Mouse (Mus musculus) liver, embryonic 12.5 days (tissue): Measurements from ENCODE around the gene Cabcoco1. TPM values are rescaled to one million over a fixed set of nuclear protein-coding genes. Genes with fewer than 3 reads are reported as not detected.

Experiments used
- ATAC-seq: fragments of 200-750 bp; cut with Nextera tagmentation; 2 replicates; pipeline ENCODE4 v1.8.0; 2017; ENCODE audit warnings: moderate number of reproducible peaks, mild to moderate bottlenecking, moderate library complexity
- H3K27ac ChIP-seq: fragments of 300-500 bp; sonication (generic); 2 replicates; pipeline ENCODE4 v1.5.1; 2016; ENCODE audit warnings: mild to moderate bottlenecking
- H3K27me3 ChIP-seq: fragments of 300-500 bp; sonication (generic); replicated peaks from 2 replicates; pipeline ENCODE4 v1.6.1; 2016; ENCODE audit warnings: mild to moderate bottlenecking, moderate library complexity
- H3K36me3 ChIP-seq: fragments of 300-500 bp; sonication (generic); 2 replicates; pipeline ENCODE4 v1.6.1; 2016; ENCODE audit warnings: mild to moderate bottlenecking, moderate library complexity
- H3K4me1 ChIP-seq: fragments of 300-500 bp; sonication (generic); 2 replicates; pipeline ENCODE4 v1.6.1; 2016
- H3K4me2 ChIP-seq: fragments of 300-500 bp; sonication (generic); 2 replicates; pipeline ENCODE4 v1.6.1; 2016; ENCODE audit warnings: mild to moderate bottlenecking, moderate library complexity
- H3K4me3 ChIP-seq: fragments of 300-500 bp; sonication (generic); 2 replicates; pipeline ENCODE4 v1.5.1; 2016; ENCODE audit warnings: mild to moderate bottlenecking, moderate library complexity
- H3K9ac ChIP-seq: fragments of 300-500 bp; sonication (generic); 2 replicates; pipeline ENCODE4 v1.6.1; 2016; ENCODE audit warnings: mild to moderate bottlenecking, moderate library complexity
- H3K9me3 ChIP-seq: fragments of 300-500 bp; sonication (generic); replicated peaks from 2 replicates; pipeline ENCODE4 v1.6.1; 2016; ENCODE audit warnings: mild to moderate bottlenecking, moderate library complexity
- whole genome bisulfite sequencing: fragments of 180-500 bp; shearing (Covaris S2); methylation state at CpG from one replicate; pipeline ENCODE4 v1.1.7; 2016; ENCODE audit not compliant: insufficient replicate concordance; 5-methylcytosine and 5-hydroxymethylcytosine counted together
- polyA plus RNA-seq: library from polyadenylated mRNA; unstranded; fragments of >200 nt; fragmentation: Nextera tagmentation; extraction: Ambion mirVana; gene quantifications from 2 replicates; pipeline ENCODE4 v1.2.1, GENCODE M21; 2016

The Cabcoco1 gene
- polyA plus RNA-seq, 1 experiment from 2014 or later, result 1.3 TPM

DNA sequence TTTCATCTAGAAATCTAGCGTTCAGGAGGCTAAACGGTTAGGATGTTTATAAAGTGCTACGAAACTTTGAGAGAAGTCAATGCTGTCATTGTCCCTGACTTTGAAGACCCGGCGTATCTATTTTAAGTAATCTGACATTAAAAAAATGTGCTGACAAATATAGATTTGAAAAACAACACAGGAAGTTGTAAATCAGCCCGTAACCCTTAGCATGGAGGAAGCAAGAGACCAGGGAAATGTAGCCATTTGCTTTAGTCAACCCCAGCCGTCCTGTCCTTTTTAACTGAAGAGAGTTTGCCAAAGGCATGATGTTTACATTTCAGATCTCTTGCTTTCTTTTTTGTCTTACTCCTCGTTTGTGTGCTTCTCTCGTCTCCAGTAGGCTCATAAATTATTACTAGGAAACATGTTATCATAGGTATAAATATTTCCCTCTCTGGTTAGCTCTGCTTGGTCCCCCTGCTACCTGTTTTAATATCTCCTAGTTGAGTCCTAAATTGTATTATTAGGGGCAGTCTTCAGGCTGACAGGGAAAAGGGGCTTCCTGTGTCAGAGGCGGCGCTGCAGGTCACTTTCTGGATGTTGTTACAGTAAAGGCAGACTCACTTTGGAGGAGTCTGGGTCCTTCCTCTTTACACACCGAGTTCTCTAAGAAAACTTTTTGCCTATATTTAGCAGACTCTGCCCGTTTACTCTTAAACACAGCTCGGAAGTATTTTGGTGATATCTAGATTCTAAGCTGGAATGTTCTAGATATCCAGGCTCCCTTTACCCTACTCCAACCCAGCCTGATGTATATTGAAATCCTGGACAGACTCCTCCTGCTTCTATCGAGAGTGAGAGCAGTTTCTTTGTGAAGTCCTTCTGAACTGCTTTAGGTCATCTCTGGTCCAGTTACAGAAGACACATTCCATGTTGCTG is 95.6 kb downstream of the Cabcoco1 start:
- ATAC-seq, result peak; percentile 62
- peak overlapping the region; percentile 76 for H3K27ac ChIP-seq
- no peak overlapping the region for H3K4me3 ChIP-seq
- H3K9me3 ChIP-seq, result no peaks in the 10 kb centered on the region
- no peaks in the 10 kb centered on the region for H3K36me3 ChIP-seq
- H3K4me2 ChIP-seq, result peak overlapping the region; percentile 41
- H3K9ac ChIP-seq, result no peak overlapping the region
- peaks cover 36% of the 10 kb centered on the region for H3K4me1 ChIP-seq
- no peaks in the 10 kb centered on the region for H3K27me3 ChIP-seq
- 31% methylated on average over 15 of the region's 15 CpGs for WGBS

DNA sequence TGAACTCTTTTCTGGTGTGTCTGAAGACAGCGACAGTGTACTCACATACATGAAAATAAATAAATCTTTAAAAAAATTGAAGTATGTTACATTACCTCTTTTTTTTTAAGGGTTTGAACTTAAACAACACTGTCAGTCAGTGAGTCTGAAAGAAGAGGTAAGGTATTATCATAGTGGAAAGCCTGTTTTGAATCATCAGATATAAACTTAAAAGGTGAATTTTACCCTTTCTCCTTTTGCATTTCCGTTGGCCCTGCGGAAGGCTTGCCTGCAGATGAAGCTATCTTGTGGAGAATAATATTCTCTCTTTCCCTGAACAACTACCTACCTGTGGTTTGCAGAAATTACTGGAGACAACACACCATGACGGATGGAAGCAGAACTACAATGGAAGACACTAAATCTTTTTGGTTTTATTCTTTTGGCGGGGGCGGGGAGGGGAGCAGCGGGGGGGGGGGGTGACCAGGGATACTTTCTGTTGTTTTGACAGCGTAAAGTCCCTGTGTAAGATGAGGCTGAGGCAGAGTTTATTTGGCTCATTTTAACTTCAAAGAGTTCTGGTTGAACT is 96.4 kb downstream of the Cabcoco1 start:
- no peaks in the 10 kb centered on the region for H3K9me3 ChIP-seq
- H3K4me1 ChIP-seq, result peaks cover 36% of the 10 kb centered on the region
- H3K36me3 ChIP-seq, result no peaks in the 10 kb centered on the region
- no peak overlapping the region for H3K4me3 ChIP-seq
- H3K4me2 ChIP-seq, result peak overlapping the region; percentile 41; the same call in 1 of the 2 replicates
- no peaks in the 10 kb centered on the region for H3K27me3 ChIP-seq
- 0 out of 2 replicates have a peak overlapping the region, but pooled peaks have one; percentile 76 for H3K27ac ChIP-seq
- no peak for ATAC-seq
- H3K9ac ChIP-seq, result no peak overlapping the region
- 59% methylated on average over 8 of the region's 8 CpGs for WGBS

DNA sequence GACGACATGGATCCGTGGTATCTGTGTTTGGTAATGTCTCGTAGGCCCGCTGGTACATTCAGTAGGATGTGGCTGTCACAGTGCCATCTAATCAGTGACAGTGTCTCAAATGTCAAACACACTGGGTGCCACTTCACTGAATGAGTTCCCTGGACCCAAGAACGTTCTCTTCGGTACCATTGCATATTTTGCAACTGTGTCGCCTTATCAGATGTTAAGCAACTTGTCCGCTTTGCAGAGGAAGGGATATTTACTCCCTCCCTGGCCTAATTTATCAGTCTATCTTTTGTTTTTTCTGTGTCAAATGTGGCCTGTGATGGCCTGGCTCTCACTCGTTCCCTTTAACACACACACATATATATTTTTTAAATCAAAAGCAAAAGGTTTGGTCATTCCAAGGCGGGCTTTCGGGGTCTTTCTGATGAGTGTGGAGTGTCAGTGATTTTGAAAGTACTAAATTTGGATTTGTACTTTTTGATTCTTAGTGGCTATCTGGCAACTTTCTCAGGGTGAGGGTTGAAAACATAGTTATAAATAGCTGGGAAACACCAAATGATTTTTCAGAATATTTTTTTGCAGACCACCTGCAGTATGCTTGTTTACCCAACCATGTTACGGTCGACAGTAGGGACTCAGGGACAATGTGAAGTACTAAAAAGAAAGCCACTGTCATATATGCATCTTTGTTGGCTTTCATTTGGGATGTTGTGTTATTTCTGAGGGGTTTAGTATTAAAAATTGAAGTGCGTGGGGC is 97.2 kb downstream of the Cabcoco1 start:
- H3K9me3 ChIP-seq, result no peaks in the 10 kb centered on the region
- no peak overlapping the region for H3K9ac ChIP-seq
- no peak overlapping the region for H3K4me2 ChIP-seq
- H3K27ac ChIP-seq, result no peak overlapping the region
- H3K36me3 ChIP-seq, result no peaks in the 10 kb centered on the region
- H3K4me1 ChIP-seq, result peaks cover 36% of the 10 kb centered on the region
- no peak overlapping the region for H3K4me3 ChIP-seq
- H3K27me3 ChIP-seq, result no peaks in the 10 kb centered on the region
- 66% methylated on average over 14 of the region's 14 CpGs for WGBS
- no peak for ATAC-seq

DNA sequence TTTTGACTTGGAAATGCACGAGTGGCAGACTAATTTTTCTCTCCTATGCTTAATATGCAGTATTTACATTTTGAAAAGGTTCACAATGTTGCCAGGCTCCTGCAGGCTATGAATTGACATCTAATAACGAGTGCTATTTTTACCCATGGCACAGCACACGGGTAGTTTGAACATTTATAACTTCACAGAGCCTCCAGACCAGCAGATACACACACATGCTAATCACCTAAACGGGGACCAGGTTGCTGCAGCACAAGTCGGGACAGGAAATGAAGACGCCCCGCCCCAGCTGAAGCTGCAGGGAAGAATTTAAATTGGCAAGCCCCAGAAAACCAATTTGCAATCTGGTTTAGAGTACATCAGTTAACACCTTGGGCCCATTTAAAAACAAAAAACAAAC is 98.6 kb downstream of the Cabcoco1 start:
- 14% methylated on average over 7 of the region's 7 CpGs for WGBS
- H3K4me1 ChIP-seq, result peaks cover 36% of the 10 kb centered on the region

DNA sequence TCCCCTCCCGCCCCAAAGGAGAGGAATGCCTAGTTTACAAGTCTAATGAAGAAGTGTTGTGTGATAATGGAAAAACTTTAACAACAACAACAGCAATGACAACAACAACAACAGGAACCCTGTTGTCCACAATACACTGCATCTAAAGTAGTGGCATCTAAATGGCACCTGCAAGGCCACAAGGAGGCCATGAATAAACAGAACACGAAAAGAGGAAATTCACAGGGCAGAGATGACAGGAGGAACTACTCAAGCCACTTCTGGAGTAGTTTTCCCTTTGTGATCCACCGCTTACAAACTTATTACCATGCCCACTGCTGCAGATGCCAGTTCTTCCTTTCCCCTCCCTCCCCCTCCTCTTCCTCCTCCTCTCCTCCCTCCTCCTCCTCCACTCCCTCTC is 99.0 kb downstream of the Cabcoco1 start:
- H3K27me3 ChIP-seq, result no peaks in the 10 kb centered on the region
- no peak for ATAC-seq
- H3K9ac ChIP-seq, result no peak overlapping the region
- no peak overlapping the region for H3K27ac ChIP-seq
- H3K4me3 ChIP-seq, result no peak overlapping the region
- peaks cover 36% of the 10 kb centered on the region for H3K4me1 ChIP-seq
- 9% methylated on average over 3 of the region's 3 CpGs for WGBS
- 0 out of 2 replicates have a peak overlapping the region, but pooled peaks have one; percentile 31 for H3K4me2 ChIP-seq
- H3K9me3 ChIP-seq, result no peaks in the 10 kb centered on the region
- H3K36me3 ChIP-seq, result no peaks in the 10 kb centered on the region

More for the DNA sequence above, 98.6 kb downstream of the Cabcoco1 start:
- Histone ChIP-seq H3K27me3 (no peaks in the 10 kb centered on the region), H3K9ac (no peak overlapping the region), H3K27ac (no peak overlapping the region; the same call in 1 of the 2 replicates), H3K36me3 (no peaks in the 10 kb centered on the region), H3K9me3 (no peaks in the 10 kb centered on the region), H3K4me2 (0 out of 2 replicates have a peak overlapping the region, but pooled peaks have one; percentile 31), H3K4me3 (no peak overlapping the region)
- no peak for ATAC-seq

DNA sequence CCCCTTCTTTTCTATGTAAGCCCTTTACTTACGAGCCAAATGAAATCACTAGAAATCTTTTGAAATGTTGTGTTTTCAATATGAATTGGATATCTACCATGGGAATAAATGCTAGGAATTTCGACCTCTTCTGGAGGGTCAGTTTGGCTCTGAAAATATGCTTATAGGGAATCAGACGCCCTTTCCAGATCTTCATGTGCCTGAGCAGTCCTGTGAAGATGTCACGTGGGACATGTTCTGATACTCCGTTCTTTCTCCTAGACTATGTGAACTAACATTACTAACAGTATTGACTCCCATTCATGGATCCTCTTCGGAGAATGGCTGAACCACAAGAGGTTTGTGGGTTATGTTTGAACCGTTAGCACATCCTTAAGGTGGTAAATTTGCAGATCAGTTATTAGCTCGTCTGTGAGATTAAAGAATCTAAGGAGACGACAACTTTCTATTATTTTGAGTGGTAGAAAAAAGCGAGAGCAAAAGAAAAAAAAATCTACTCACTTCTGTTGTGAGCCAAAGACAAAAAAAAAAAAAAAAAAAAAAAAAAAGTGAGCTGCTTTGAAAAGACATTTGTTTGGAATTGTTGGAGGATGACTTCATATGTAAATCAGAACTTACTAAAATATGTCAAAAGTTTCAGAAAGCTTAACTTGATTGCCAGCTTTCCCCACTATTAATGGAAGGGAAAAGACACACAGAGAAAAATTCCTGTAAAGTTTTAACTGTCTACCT is 99.6 kb downstream of the Cabcoco1 start:
- Histone ChIP-seq H3K9me3 (no peaks in the 10 kb centered on the region), H3K4me3 (no peak overlapping the region), H3K27ac (no peak overlapping the region), H3K36me3 (no peaks in the 10 kb centered on the region), H3K4me1 (peaks cover 36% of the 10 kb centered on the region), H3K9ac (no peak overlapping the region), H3K27me3 (no peaks in the 10 kb centered on the region), H3K4me2 (no peak overlapping the region)
- WGBS, result 61% methylated on average over 10 of the region's 10 CpGs
- ATAC-seq, result no peak

DNA sequence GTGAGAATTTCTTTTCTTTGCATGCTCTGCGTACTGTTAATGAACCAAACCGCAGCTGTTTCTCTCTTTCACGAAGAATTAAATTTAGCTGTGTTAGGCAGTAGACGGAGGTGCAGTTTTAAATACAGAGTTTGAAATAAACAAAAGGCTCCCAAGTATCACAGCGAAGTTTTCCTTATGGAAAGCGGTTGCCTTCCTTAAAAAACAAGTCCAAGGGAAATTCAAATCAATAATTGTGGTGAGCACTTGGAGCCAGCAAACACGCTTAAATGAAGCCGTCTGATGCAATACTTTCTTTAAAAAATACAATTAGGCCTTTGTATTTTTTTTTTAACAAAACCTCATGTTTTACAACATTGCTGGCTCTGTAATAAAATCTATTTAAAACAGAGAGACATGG is 101.2 kb downstream of the Cabcoco1 start:
- ATAC-seq, result no peak
- Histone ChIP-seq H3K4me3 (no peak overlapping the region), H3K4me2 (no peak overlapping the region), H3K36me3 (no peaks in the 10 kb centered on the region), H3K27ac (no peak overlapping the region), H3K9me3 (no peaks in the 10 kb centered on the region), H3K4me1 (peaks cover 22% of the 10 kb centered on the region), H3K27me3 (no peaks in the 10 kb centered on the region), H3K9ac (no peak overlapping the region)
- 74% methylated on average over 8 of the region's 8 CpGs for WGBS

DNA sequence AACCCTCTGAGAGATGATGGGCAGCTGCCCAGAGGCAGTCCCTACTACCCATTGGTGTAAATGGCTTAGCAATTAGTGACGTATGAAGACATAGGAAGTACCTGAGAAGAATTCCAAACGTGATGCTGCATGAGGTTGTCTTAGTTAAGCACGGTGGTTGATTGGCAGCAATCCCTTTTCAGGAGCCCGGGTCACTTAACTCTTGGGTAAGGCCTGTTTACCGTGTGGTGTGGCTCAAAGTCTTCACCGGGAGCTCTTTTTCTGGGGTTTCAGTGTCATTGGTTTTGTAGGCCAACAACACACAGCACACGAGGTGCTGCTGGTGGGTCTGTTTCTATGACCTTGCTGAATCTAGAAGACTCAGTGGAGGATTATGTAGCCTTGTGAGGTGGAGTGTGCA is 105.9 kb downstream of the Cabcoco1 start:
- H3K27ac ChIP-seq, result no peak overlapping the region
- 74% methylated on average over 7 of the region's 7 CpGs for WGBS
- H3K36me3 ChIP-seq, result no peaks in the 10 kb centered on the region
- H3K27me3 ChIP-seq, result no peaks in the 10 kb centered on the region
- no peak overlapping the region for H3K9ac ChIP-seq
- H3K9me3 ChIP-seq, result no peaks in the 10 kb centered on the region
- H3K4me3 ChIP-seq, result no peak overlapping the region
- no peak for ATAC-seq
- H3K4me1 ChIP-seq, result peaks cover 7% of the 10 kb centered on the region; the same call in 1 of the 2 replicates
- no peak overlapping the region for H3K4me2 ChIP-seq

DNA sequence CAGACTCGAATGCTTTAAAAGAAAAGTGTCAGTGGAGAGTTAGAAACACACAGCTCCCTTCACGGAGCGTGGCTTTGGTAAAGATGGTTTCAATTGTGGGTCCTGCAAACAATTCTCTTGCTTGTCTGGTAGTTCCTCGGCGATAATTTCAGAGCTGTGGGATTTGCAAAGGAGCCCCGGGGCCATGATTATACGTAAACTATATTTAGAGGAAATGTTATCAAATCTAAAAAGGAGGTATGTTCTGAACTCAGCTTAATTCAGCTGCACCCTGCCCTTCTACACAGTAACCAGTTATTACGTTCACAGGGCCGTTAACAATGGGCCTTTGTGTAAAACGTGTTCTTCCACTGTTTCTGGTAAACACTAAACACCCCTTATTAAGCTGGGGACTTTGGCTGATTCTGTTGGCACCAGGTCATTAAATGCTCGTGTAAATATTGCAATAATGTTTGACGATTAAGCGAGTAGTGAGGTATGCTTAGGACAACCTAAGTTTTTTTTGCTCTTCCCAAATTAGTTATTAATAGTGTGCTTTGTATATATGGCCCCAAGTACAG is 106.6 kb downstream of the Cabcoco1 start:
- Histone ChIP-seq H3K27ac (no peak overlapping the region), H3K4me3 (no peak overlapping the region), H3K4me1 (peaks cover 7% of the 10 kb centered on the region; the same call in 1 of the 2 replicates), H3K36me3 (no peaks in the 10 kb centered on the region), H3K9me3 (no peaks in the 10 kb centered on the region), H3K9ac (no peak overlapping the region), H3K27me3 (no peaks in the 10 kb centered on the region), H3K4me2 (no peak overlapping the region)
- ATAC-seq, result no peak
- WGBS, result 76% methylated on average over 13 of the region's 13 CpGs

DNA sequence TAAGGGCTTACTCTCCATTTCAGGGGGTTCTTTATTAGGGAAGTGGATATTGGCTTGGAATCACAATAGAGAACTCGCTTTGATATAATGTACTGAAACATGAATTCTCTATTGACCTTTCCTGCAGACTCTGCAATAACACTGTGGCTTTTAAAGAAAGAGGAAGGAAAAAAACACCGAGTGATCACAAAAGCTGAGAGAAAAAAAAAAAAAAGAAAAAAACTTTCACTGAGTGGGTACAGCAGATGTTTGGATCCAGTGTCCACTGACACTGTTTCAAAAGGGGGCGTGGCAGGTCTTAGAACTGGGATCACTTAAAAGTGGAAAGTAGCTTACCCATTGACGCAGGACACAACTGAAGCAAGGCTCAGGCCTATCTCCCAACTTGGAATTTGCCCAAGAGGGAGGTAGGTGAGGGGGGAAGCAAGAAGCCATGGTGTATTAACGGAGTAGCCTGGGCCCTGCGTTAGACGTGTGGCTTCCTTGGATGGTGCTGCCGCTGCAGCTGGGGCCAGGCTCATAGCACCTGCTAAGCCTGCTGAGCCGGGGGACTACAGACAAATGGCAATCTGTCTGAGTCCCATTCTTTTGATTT is 107.6 kb downstream of the Cabcoco1 start:
- Histone ChIP-seq H3K27ac (no peak overlapping the region), H3K9me3 (no peaks in the 10 kb centered on the region), H3K4me2 (no peak overlapping the region), H3K36me3 (no peaks in the 10 kb centered on the region), H3K4me1 (peaks cover 7% of the 10 kb centered on the region; the same call in 1 of the 2 replicates), H3K27me3 (no peaks in the 10 kb centered on the region), H3K9ac (no peak overlapping the region), H3K4me3 (no peak overlapping the region)
- no peak for ATAC-seq
- WGBS, result 64% methylated on average over 9 of the region's 9 CpGs

DNA sequence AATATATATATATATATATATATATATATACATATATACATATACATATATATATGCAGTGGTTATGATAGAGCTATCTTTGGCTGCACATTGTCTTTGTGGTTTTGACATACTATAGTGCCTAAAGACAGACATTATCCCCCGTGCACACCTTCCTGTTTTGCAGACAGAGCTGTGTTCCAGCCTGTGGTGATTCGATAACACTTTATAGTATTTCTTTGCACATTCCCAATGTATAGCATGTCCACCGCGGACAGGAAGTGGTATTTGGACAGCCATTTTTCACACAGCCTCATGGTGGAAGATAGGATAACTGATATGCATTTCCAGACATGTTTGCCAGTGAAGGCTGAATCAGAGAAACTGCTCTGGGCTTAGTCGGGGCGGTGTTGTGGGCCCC is 110.3 kb downstream of the Cabcoco1 start:
- Histone ChIP-seq H3K4me1 (peaks cover 7% of the 10 kb centered on the region; the same call in 1 of the 2 replicates), H3K36me3 (no peaks in the 10 kb centered on the region), H3K27me3 (no peaks in the 10 kb centered on the region), H3K27ac (no peak overlapping the region), H3K9ac (no peak overlapping the region), H3K4me2 (peak overlapping the region; percentile 36; the same call in 1 of the 2 replicates), H3K9me3 (no peaks in the 10 kb centered on the region), H3K4me3 (no peak overlapping the region)
- 29% methylated on average over 6 of the region's 6 CpGs for WGBS
- ATAC-seq, result peak; percentile 85
